Mouse (Mus musculus) layer of hippocampus, adult 8-10 months (tissue): ENCODE results near the gene Rps16. TPM values are rescaled to one million over a fixed set of nuclear protein-coding genes. Genes with fewer than 3 reads are reported as not detected.

Experiments used
- DNase-seq, 2 experiments: peaks; one replicate each; pipeline ENCODE4 v3.0.0; 2022; ENCODE audit warnings: low spot score in 2 of 2
- total RNA-seq, 4 experiments: library from RNA; stranded (reverse); gene quantifications; 2 replicates each; pipeline ENCODE4 v1.2.4; 2022

Rps16 gene
- total RNA-seq, 4 experiments from 2014 or later: 531 to 646 (median 582) TPM

- DNase-seq: no peak
Observed at GRCm38 (mm10) chr7:28347746-28348145, 2.7 kb upstream of the Rps16 start.

GRCm38 (mm10) chr7:28348601-28349000 is 1.9 kb upstream of the Rps16 start:
- no peak for DNase-seq

GRCm38 (mm10) chr7:28351676-28352191 is 1.3 kb downstream of the Rps16 start:
- no peak for DNase-seq

GRCm38 (mm10) chr7:28353267-28353666 is 2.8 kb downstream of the Rps16 start:
- no peak for DNase-seq

- DNase-seq: no peak
Observed at GRCm38 (mm10) chr7:28354113-28354581, 3.7 kb downstream of the Rps16 start.

- DNase-seq: no peak
Observed at GRCm38 (mm10) chr7:28354596-28354995, 4.1 kb downstream of the Rps16 start.

- no peak for DNase-seq
Observed at GRCm38 (mm10) chr7:28355221-28355620, 4.8 kb downstream of the Rps16 start.

GRCm38 (mm10) chr7:28356981-28357380 is 6.5 kb downstream of the Rps16 start:
- DNase-seq: no peak

- DNase-seq: no peak
Observed at GRCm38 (mm10) chr7:28357984-28358383, 7.5 kb downstream of the Rps16 start.

GRCm38 (mm10) chr7:28358431-28358830 is 8.0 kb downstream of the Rps16 start:
- DNase-seq: no peak

- no peak for DNase-seq
Observed at GRCm38 (mm10) chr7:28359854-28360253, 9.4 kb downstream of the Rps16 start.

- DNase-seq: no peak
Observed at GRCm38 (mm10) chr7:28360291-28360690, 9.8 kb downstream of the Rps16 start.

- DNase-seq: no peak
Observed at GRCm38 (mm10) chr7:28361647-28362341, 11.3 kb downstream of the Rps16 start.

- DNase-seq: no peak
Observed at GRCm38 (mm10) chr7:28362441-28363060, 12.1 kb downstream of the Rps16 start.

GRCm38 (mm10) chr7:28367663-28368275 is 17.3 kb downstream of the Rps16 start:
- DNase-seq: no peak

GRCm38 (mm10) chr7:28368276-28368920 is 17.9 kb downstream of the Rps16 start:
- DNase-seq: no peak

- no peak for DNase-seq
Observed at GRCm38 (mm10) chr7:28370051-28370450, 19.6 kb downstream of the Rps16 start.

- DNase-seq: no peak
Observed at GRCm38 (mm10) chr7:28370977-28371513, 20.6 kb downstream of the Rps16 start.

- no peak for DNase-seq
Observed at GRCm38 (mm10) chr7:28371514-28371989, 21.1 kb downstream of the Rps16 start.

GRCm38 (mm10) chr7:28372251-28373108 is 22.0 kb downstream of the Rps16 start, which contains the start of gene Plekhg2:
Gene Plekhg2 (minus strand): TSS chr7:28372599.
- peak; percentile 93 to 97 for DNase-seq
